Mouse (Mus musculus) embryonic facial prominence, embryonic 12.5 days (tissue): ENCODE data around the gene Zfp507. TPM values are rescaled to one million over a fixed set of nuclear protein-coding genes. Genes with fewer than 3 reads are reported as not detected.

ENCODE experiments used
- ATAC-seq: fragments of 200-750 bp; cut with Nextera tagmentation; 2 replicates; pipeline ENCODE4 v1.8.0; 2017; ENCODE audit not compliant: insufficient number of reproducible peaks, insufficient read depth, low FRiP score, low TSS enrichment
- H3K27ac ChIP-seq: fragments of 300-500 bp; sonication (generic); 2 replicates; pipeline ENCODE4 v1.5.1; 2016; ENCODE audit warnings: mild to moderate bottlenecking
- H3K27me3 ChIP-seq: fragments of 300-500 bp; sonication (generic); 2 replicates; pipeline ENCODE4 v1.6.1; 2016; ENCODE audit warnings: mild to moderate bottlenecking, moderate library complexity
- H3K36me3 ChIP-seq: fragments of 300-500 bp; sonication (generic); 2 replicates; pipeline ENCODE4 v1.6.1; 2016; ENCODE audit warnings: mild to moderate bottlenecking
- H3K4me1 ChIP-seq: fragments of 300-500 bp; sonication (generic); 2 replicates; pipeline ENCODE4 v1.6.1; 2016
- H3K4me2 ChIP-seq: fragments of 300-500 bp; sonication (generic); replicated peaks from 2 replicates; pipeline ENCODE4 v1.6.1; 2016; ENCODE audit warnings: mild to moderate bottlenecking, moderate library complexity
- H3K4me3 ChIP-seq: fragments of 300-500 bp; sonication (generic); 2 replicates; pipeline ENCODE4 v1.5.1; 2016; ENCODE audit warnings: mild to moderate bottlenecking
- H3K9ac ChIP-seq: fragments of 300-500 bp; sonication (generic); 2 replicates; pipeline ENCODE4 v1.6.1; 2016; ENCODE audit warnings: mild to moderate bottlenecking, moderate library complexity
- H3K9me3 ChIP-seq: fragments of 300-500 bp; sonication (generic); 2 replicates; pipeline ENCODE4 v1.6.1; 2016; ENCODE audit warnings: mild to moderate bottlenecking, moderate library complexity
- WGBS: fragments of 180-500 bp; shearing (Covaris S2); methylation state at CpG from one replicate; pipeline ENCODE4 v1.1.7; 2016; 5-methylcytosine and 5-hydroxymethylcytosine counted together
- polyA plus RNA-seq: library from polyadenylated mRNA; unstranded; fragments of >200 nt; fragmentation: Nextera tagmentation; extraction: Ambion mirVana; gene quantifications from 2 replicates; pipeline ENCODE4 v1.2.1, GENCODE M21; 2016

The Zfp507 gene
- polyA plus RNA-seq, 1 experiment from 2014 or later = 29.7 TPM

DNA sequence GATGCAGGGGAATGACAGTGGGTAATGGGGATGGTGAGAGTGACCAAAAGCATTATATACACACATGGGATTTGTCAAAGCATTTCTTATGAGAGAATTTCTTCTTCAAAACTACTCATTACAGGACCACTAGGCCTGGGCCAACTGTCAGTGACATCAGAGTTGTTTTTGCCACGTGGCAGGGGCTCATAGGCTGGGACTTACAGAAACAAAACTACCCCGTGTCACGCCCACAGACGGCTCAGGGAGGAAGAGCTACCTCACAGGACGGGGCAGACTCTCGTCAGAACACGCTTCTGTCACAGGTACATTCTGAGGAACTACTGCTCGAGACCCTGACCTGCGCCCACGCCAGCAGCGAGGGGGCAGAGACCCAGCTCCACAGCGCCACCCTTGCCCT, 74.4 kb downstream of the Zfp507 start:
- Histone ChIP-seq H3K4me1 (no peaks in the 10 kb centered on the region), H3K27ac (no peak overlapping the region), H3K36me3 (peaks cover 57% of the 10 kb centered on the region), H3K27me3 (no peaks in the 10 kb centered on the region), H3K9me3 (no peaks in the 10 kb centered on the region), H3K4me2 (no peak overlapping the region), H3K4me3 (no peak overlapping the region), H3K9ac (no peak overlapping the region)
- WGBS = 96% methylated on average over 12 of the region's 12 CpGs
- no peak for ATAC-seq

DNA sequence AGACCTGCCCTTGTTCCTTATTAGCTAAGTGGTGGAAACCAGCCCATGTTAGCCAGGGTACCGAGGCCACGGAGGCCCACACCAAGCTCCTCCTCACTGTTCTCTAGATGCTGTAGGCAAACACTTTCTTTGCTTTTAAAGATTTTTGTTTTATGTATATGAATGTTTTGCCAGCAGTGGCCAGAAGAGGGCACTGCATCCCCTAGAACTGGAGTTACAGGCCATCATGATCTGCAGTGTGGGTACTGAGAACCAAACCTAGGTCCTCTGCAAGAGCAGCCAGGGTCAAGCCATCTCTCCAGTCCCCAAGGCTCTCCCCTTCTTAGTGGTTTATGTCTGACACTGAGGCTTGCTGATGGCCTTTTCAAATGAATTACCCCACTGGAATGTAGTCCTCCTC, 79.8 kb downstream of the Zfp507 start:
- Histone ChIP-seq H3K4me3 (no peak overlapping the region), H3K9ac (no peak overlapping the region), H3K4me2 (no peak overlapping the region), H3K36me3 (peaks cover 67% of the 10 kb centered on the region), H3K27ac (no peak overlapping the region), H3K9me3 (no peaks in the 10 kb centered on the region), H3K4me1 (no peaks in the 10 kb centered on the region), H3K27me3 (no peaks in the 10 kb centered on the region)
- ATAC-seq = no peak
- 88% methylated on average over 2 of the region's 2 CpGs for WGBS

Other genes starting within 250 kb of the Zfp507 start
- 45.6 and 48.9 TPM in 2 replicates for gene Nudt19, start 246.7 kb downstream of the Zfp507 start, polyA plus RNA-seq
- 0.09 and 0.20 TPM in 2 replicates for gene Rgs9bp, start 217.4 kb downstream of the Zfp507 start, polyA plus RNA-seq
- gene Ankrd27, start 216.8 kb downstream of the Zfp507 start, polyA plus RNA-seq = 41.2 and 41.6 TPM in 2 replicates
- 323 and 330 TPM in 2 replicates for gene Pdcd5, start 155.5 kb downstream of the Zfp507 start, polyA plus RNA-seq
- 39.9 and 47.4 TPM in 2 replicates for gene Dpy19l3, start 48.5 kb downstream of the Zfp507 start, polyA plus RNA-seq